Mouse (Mus musculus) gastrocnemius, postnatal 14 days (tissue): ENCODE measurements around the gene Agps. TPM values are rescaled to one million over a fixed set of nuclear protein-coding genes. Genes with fewer than 3 reads are reported as not detected.
A peak's percentile ranks its signal among the peaks of the same experiment; 100 is the strongest.
"Not testable (repeated sequence)": the region's sequence is repeated elsewhere in the genome, so short reads cannot be mapped to it uniquely, and the experiment has no call there.

Experiments
- DNase-seq: peaks from one replicate; pipeline ENCODE4 v3.0.0; 2021; ENCODE audit warnings: mixed read lengths
- intact Hi-C: fragments of 180-260 bp; cut with DNase I; formaldehyde crosslinking; loops from one replicate; pipeline ENCODE4 v1.15.1; 2025; ENCODE audit warnings: low total_unique reads
- total RNA-seq, 2 experiments: library from RNA; stranded (reverse); gene quantifications; 2 replicates each; pipeline ENCODE4 v1.2.3; 2021

Gene Agps
- total RNA-seq, 2 experiments from 2014 or later = 23.0 to 25.9 TPM

DNA sequence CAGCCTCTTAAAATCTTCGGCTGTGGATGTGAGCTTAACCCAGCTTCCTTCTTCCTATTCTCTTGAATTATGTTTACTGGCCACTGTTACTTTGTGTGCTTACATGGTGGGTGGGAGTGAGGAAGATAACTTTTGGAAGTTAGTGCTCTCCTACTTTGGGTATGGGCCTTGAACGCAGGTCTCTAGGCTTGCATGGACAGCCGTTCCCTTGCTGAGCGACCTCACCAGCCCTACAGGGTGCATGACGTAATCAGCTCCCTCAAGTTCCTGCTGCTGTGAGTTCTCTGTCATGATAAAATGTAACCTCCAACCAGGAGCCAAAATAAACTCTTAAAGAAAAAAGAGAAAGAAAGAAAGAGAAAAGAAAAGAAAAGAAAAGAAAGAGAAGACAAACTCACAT lies 132.1 kb downstream of the Agps start:
- intact Hi-C loops = loop anchor here (5.0 to 10.0 kb wide), 3 partner anchors 77 to 359 kb away; no protein-coding TSS in a partner anchor

DNA sequence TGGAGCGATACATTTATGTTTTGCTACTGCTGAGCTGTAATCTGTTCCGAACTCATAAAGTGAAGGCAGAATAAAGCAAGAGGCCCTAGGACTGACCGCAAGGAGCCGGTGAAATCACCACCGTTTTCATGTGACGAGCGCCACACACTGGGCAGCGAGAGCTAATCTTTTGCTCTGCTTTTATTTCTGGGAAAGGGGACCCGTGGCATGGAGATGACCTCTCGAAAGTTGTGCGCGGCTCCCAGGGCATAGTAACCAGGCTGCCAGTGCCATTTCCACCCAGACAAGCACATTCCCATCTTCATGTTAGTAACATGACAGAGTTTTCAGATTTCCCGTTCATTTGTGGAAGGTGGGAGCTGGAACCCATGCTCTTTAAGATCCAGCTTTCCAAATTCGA lies 132.5 kb downstream of the Agps start:
- peak; percentile 77 for DNase-seq
- intact Hi-C loops = loop anchor here (5.0 to 10.0 kb wide), 3 partner anchors 77 to 360 kb away; no protein-coding TSS in a partner anchor

More for the DNA sequence above, 132.1 kb downstream of the Agps start:
- DNase-seq = no peak

DNA sequence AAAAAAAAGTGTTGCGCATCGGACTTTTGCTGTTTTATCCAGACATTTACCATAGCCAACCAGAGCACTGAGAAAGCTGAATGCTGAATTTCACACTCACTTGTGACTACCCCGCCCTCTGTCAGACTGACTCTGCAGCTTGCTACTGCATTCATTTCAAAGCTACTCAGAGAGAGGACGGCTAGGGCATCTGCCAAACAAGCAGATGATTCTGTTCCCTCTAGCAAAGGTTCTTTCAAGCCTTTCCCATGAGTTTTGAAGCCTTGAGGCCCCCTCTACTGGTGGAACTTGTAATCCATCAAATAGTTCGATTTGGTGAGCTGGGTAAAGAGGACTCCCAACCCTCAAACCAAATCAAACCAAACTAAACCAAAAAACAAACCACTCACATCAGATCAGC lies 133.0 kb downstream of the Agps start:
- DNase-seq = peak; percentile 41
- intact Hi-C loops = loop anchor here (5.0 to 10.0 kb wide), 3 partner anchors 78 to 360 kb away; no protein-coding TSS in a partner anchor

DNA sequence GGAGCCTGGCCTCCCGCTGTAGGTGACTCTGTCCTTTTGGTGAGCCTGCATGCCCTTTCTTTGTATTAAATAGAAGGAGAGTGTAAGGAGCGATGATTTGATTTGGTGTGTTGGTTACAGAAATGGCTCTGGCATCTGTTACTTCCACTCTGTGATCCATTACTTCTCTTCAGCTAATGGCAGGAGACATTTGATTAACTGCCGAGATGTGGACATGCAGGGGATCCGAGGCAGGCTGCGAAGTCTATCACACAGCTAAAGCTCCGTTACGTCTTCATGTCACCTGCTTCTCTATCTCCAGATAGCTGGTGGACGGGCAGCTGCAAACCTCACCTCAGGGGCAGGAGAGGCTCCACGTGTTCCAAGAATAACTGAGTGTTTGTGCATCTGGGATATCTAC lies 142.2 kb downstream of the Agps start:
- intact Hi-C loops = no loop called here
- DNase-seq = no peak

GRCm38 (mm10) chr2:75976070-75976469 lies 144.1 kb downstream of the Agps start:
- DNase-seq, intact Hi-C loops: not testable (repeated sequence)

DNA sequence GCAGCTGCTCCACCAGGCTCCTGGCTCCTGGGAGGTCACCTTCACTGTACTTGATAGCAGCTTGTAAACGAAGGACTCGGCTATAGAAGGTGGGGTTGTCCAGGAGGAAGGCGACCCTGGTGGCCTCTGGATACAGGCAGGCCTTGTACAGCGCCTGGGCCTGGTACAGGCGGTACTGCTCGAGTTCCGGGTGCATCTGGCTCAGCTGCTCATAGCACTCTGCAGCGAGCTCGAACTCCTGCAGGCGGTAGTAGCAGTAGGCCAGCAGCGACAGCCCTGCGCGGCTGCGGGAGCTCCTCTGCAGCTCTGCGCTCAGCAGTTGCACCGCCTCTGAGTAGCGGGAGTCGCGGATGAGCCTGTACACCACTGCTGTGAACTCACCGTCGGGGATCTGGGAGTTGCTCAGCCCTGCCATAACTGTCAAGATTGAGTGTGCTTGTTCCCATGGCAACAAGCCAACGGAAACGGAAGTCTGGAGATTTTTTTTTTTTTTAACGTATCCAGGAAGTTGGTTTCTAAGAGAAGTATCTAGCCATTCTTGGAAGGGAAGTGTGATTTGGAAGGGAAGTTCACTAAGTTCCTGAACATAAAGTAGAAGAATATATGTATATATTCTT lies 145.9 kb downstream of the Agps start, which contains the start of gene Ttc30a2:
Ttc30a2 (minus strand) TSS at position 419 of the 617 bp plus-strand sequence.
- intact Hi-C loops, DNase-seq: not testable (repeated sequence)

Other genes starting within 250 kb of the Agps start
- gene Hnrnpa3, start 172.9 kb upstream of the Agps start, total RNA-seq = 100 to 1,000 TPM; 144 to 187 TPM
- 10 to 100 TPM; 25.6 to 31.3 TPM for gene Nfe2l2, start 127.5 kb upstream of the Agps start, total RNA-seq
- gene Ttc30b, start 106.4 kb downstream of the Agps start, total RNA-seq = 1 to 10 TPM; 4.1 to 4.4 TPM
- gene Ttc30a2, start 146.0 kb downstream of the Agps start, total RNA-seq = under 1 TPM; 0.18 to 0.27 TPM
- 1 to 10 TPM in 1 of 2 experiments, under 1 TPM in 1; 0.82 to 1.1 TPM for gene Ttc30a1, start 149.8 kb downstream of the Agps start, total RNA-seq